Mouse (Mus musculus): Measurements from ENCODE around the gene Myo1a. TPM values are rescaled to one million over a fixed set of nuclear protein-coding genes. Genes with fewer than 3 reads are reported as not detected.

Myo1a gene
- not detected in 2 replicates for polyA plus RNA-seq (2021; fragmentation: Nextera tagmentation)
- long read RNA-seq, experiment 1, partial matches to known transcripts: 1 of 1 reads
- long read RNA-seq, experiment 1, other reads (novel, unspliced or antisense): 0 of 1 reads
- long read RNA-seq, experiment 2: 0 reads

DNA sequence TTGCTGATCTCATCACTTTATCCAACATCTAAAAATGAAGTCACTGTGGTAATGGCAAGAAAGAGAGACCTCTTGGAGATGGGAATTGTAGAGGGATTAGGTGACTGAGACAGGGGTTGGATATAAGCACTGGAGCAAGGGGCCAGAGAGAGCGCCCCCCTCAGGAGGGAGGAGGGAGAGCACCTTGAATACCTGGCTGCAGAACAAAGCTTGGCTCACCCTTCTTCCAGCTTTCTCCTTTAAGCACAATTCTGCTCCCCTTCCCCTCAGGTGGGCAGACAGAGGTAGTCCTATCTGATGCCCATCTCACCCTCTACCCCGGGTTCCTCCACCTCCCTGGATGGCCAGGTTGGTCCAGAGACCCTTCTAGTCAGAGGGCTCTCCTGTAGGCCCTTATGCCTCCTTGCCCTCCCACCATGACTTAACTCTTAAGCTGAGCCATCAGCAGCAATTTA lies at the start of gene Myo1a:
Myo1a (plus strand) TSS at position 405 of the 455 bp plus-strand sequence.

DNA sequence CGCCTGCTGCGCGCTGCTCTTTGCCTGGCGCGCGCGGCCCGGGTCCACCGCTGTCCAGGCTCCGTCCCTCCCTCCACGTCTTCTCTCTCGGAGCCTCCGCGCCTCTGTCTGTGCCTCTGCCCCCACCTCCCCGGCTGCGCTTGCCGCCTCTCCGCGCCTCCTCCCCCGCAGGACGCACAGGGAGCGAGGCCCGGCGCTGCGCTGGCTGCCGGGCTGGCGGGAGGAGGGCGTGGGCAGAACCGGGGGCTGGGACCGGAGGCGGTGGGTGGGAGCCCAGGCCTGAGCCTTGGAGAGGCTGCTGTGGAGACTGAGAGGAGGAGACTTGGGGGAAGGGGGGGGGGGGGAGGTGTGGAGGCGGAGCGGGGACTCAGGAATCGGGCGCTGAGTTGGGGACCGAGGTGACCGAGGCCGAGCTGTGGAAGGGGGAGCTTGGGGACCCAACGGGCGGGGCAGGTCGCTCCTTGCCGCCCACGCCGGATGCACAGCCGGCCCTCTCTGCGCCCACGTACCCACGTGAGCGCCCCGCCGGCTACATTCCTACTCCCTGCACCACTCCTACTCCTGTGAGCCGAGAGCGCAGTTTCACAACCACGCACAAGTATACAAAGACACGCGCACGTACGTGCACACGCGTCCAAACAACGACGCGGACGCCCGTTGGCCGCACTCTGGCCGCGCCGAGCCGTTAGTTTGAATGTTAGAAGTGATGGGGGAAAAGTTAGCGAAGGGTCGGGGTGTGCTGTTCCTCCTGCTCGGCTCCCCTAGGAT lies 38.3 kb upstream of the Myo1a start, which contains the start of gene Nemp1:
Nemp1 (plus strand) TSS at position 401 of the 768 bp plus-strand sequence.

DNA sequence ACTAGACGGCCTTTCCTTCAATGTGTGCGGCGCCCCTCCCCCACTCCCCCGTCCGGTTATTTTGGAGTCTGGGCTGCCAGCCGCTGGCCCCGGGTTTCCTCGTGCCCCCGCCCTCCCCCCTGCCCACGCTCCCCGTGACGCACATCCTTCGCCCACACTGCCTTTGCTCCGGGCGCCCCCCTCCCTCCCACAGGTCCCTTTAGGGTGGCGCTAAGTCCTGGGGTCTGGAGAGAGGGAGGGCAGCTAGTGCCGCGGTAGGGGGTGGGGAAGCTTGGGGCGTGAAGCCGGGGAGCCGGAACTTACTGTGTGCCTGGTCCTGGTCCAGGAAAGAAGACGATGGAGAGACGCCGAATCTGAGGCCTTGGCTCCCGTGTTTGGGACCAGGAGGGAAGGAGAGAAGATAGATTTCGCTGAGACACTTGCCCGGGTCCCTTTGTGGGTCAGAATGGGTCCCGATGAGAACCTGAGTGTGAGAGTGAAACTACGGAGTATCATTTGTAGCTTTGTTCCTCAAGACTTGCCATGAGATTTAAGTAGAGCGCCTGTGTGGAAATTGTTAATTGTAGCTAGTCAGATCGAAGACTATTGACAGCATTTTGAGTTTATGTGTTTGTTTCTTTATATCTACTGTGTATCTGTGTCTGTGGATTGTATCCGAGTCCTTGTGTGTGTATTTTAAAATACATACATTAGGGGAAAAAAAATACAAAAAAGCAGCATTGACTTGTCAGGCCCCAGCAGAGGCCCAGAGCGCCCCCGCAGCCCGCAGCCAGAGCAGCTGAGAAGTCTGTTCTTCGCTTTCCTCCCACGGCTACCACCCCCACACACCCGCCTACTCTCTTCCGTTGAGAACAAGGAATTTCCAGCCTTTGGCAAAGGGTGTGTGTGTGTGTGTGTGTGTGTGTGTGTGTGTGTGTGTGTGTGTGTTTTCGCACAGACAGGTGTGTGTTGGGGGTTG lies 36.6 kb upstream of the Myo1a start, which contains the start of gene Nab2:
Nab2 (minus strand) TSS at position 476 of the 958 bp plus-strand sequence.

DNA sequence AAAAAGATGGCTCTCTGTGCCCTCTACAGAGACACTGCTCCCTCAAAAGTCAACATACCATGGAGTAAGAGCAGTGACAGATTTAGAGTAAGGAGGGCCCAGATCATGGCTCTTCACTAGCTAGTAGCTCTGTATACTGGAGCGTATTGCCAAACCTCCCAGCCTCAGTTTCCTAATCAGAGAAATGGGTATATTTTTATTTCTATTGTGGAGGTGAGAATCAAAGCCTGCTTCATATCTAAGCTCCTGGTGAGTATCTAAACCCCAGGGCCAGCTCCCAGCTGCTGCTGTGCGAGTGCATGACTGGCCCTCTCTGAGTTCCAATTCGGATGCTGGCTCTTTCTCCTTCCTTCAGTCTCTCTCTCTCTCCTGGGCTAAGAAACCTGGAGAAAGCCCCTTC lies 19.2 kb downstream of the Myo1a start, which contains the start of gene Tac2:
Tac2 (plus strand) TSS at position 301 of the 400 bp plus-strand sequence.

DNA sequence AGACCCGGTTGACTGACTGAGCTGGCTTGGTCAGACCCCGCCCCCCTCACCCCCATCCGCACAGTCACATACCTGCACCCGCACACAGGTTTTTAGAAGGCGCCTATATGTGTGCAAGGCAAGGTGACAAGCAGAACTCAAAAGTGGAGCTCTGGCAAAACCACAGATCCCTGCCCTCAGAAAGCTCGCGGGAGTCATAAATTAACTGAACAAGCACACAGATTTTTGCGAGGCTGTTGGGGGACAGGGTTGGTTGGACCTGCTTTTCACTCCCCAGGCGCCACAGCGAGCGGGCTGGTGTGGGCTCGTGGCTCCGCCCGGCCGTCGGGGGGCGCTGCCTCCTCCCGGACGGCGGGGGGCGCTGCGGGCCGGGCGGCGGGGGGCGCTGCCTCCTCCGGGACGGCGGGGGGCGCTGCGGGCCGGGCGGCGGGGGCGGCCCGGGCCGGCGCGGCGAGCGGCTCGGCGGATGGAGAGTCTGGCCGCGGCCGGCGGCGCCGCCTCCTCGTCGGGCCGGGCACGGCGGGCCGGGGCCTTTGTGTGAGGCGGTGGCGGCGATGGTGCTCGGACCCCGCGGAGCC lies 34.2 kb downstream of the Myo1a start, which contains the start of gene Zbtb39:
Zbtb39 (plus strand) TSS at position 456 of the 578 bp plus-strand sequence.

DNA sequence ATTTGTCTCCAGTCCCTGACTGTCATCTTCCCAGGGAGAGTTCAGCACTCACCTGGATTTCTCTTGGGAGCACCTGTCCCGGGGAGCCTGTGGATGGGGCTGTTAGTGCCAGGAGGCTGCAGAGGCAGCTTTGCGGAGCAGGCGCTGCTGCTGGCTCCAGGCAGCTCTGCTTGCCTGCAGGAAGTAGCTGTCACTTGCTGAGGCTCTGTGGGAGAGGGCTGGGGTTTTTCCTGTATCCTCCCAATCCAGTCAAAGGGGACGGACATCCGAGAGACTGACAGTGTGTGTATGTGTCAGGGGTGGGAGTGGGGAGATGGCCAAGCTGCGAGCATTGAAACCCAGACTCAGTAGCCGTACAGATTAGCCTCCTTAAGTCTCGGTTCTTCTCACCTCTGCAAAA lies 46.6 kb downstream of the Myo1a start, which contains the start of gene Gpr182:
Gpr182 (minus strand) TSS at position 185 of the 400 bp plus-strand sequence.

DNA sequence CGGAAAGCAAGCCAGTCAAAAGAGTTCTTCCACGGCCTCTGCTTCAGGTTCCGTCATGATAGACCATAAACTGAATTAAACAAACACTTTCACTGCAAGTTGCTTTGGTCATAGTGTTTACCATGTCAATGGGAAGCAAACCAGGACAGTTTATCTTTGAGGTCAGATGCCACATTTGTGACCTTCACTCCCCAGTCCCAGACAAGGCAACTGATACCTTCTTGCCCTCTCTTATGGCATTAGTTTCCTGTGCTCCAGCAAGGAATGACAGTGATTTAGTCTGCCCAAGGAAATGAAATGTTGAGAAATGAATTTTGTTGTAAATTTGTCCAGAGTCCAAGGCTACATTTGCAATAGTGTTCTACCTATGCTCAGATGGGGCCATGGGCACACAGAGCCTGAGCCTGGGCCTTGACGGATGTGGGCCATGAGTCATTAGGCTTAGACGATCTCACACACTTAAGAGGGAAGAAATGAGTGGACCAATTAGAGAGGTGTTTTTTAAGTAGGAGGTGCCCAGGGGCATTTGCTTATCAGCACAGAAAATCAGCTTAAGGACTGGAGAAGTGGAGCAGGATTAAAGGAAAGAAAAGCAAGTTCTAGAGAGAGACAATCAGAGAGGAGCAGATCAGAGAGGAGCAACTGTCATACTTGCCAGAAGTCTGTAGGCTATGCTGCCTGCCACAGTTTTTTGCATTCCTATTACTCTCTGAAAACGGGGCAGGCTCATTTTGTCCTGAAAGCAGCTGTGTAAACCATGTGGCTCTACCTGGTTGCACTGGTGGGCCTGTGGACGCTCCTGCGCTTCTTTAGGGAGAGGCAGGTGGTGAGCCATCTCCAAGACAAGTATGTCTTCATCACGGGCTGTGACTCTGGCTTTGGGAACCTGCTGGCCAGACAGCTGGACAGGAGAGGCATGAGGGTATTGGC lies 54.5 kb downstream of the Myo1a start, which contains the start of the genes Rdh1 and Rdh16f1:
Rdh1 (plus strand) TSS at position 541 of the 930 bp plus-strand sequence.
Rdh16f1 (plus strand) TSS at position 607 of the 930 bp plus-strand sequence.

Other genes with a start within 250 kb of the Myo1a start
- not detected in 2 replicates for gene Stac3, start 203.5 kb upstream of the Myo1a start, polyA plus RNA-seq (2021; fragmentation: Nextera tagmentation)
- gene Ndufa4l2, start 190.2 kb upstream of the Myo1a start, polyA plus RNA-seq (2021; fragmentation: Nextera tagmentation): 3.7 and 3.8 TPM in 2 replicates
- 15.4 and 17.6 TPM in 2 replicates for gene Shmt2, start 182.7 kb upstream of the Myo1a start, polyA plus RNA-seq (2021; fragmentation: Nextera tagmentation)
- 1.0 and 3.2 TPM in 2 replicates for gene Nxph4, start 170.6 kb upstream of the Myo1a start, polyA plus RNA-seq (2021; fragmentation: Nextera tagmentation)
- 19.7 and 38.3 TPM in 2 replicates for gene Lrp1, start 84.0 kb upstream of the Myo1a start, polyA plus RNA-seq (2021; fragmentation: Nextera tagmentation)
- 4.6 and 4.7 TPM in 2 replicates for gene Stat6, start 62.2 kb upstream of the Myo1a start, polyA plus RNA-seq (2021; fragmentation: Nextera tagmentation)
- 3.9 and 4.3 TPM in 2 replicates for gene Nemp1, start 38.3 kb upstream of the Myo1a start, polyA plus RNA-seq (2021; fragmentation: Nextera tagmentation)
- 5.4 and 11.3 TPM in 2 replicates for gene Nab2, start 36.6 kb upstream of the Myo1a start, polyA plus RNA-seq (2021; fragmentation: Nextera tagmentation)
- gene Tac2, start 19.3 kb downstream of the Myo1a start, polyA plus RNA-seq (2021; fragmentation: Nextera tagmentation): 21.2 and 22.5 TPM in 2 replicates
- gene Zbtb39, start 34.4 kb downstream of the Myo1a start, polyA plus RNA-seq (2021; fragmentation: Nextera tagmentation): 0.71 and 0.93 TPM in 2 replicates
- gene Gpr182, start 46.6 kb downstream of the Myo1a start, polyA plus RNA-seq (2021; fragmentation: Nextera tagmentation): 0.47 and 0.53 TPM in 2 replicates
- not detected in 2 replicates for gene Rdh1, start 54.6 kb downstream of the Myo1a start, polyA plus RNA-seq (2021; fragmentation: Nextera tagmentation)
- gene Rdh16f1, start 54.6 kb downstream of the Myo1a start, polyA plus RNA-seq (2021; fragmentation: Nextera tagmentation): not detected in 2 replicates
- 0.15 and 0.16 TPM in 2 replicates for gene Rdh9, start 71.2 kb downstream of the Myo1a start, polyA plus RNA-seq (2021; fragmentation: Nextera tagmentation)
- not detected in 2 replicates for gene Rdh16, start 96.0 kb downstream of the Myo1a start, polyA plus RNA-seq (2021; fragmentation: Nextera tagmentation)
- not detected in 2 replicates for gene Rdh19, start 144.8 kb downstream of the Myo1a start, polyA plus RNA-seq (2021; fragmentation: Nextera tagmentation)
- gene Rdh16f2, start 161.3 kb downstream of the Myo1a start, polyA plus RNA-seq (2021; fragmentation: Nextera tagmentation): not detected in 2 replicates
- gene Rdh7, start 183.6 kb downstream of the Myo1a start, polyA plus RNA-seq (2021; fragmentation: Nextera tagmentation): not detected in 2 replicates
- gene Sdr9c7, start 193.3 kb downstream of the Myo1a start, polyA plus RNA-seq (2021; fragmentation: Nextera tagmentation): 0.05 TPM in 1 of 2 replicates, not detected in the other